Mouse (Mus musculus) E14TG2a.4 (cell line): ENCODE data around the gene Gpr37l1.

Experiments used
- H3K27me3 ChIP-seq: 2 replicates; pipeline ENCODE4 v1.6.1; 2014; ENCODE audit warnings: low read length, control low read depth; ENCODE audit not compliant: insufficient read depth
- H3K36me3 ChIP-seq: 2 replicates; pipeline ENCODE4 v1.6.1; 2014; ENCODE audit warnings: low read length, control low read depth; ENCODE audit not compliant: insufficient read depth
- H3K4me1 ChIP-seq: replicated peaks from 2 replicates; pipeline ENCODE4 v1.6.1; 2014; ENCODE audit warnings: low read depth, low read length, control low read depth
- H3K4me3 ChIP-seq: replicated peaks from 2 replicates; pipeline ENCODE4 v1.5.1; 2014; ENCODE audit warnings: mild to moderate bottlenecking, low read length
- H3K9me3 ChIP-seq: 2 replicates; pipeline ENCODE4 v1.6.1; 2014; ENCODE audit warnings: low read length, control low read depth
- CTCF ChIP-seq: conservative IDR thresholded peaks from 2 replicates; pipeline ENCODE4 v1.5.1; 2014; ENCODE audit warnings: low read length
- NANOG ChIP-seq: IDR thresholded peaks from 2 replicates; pipeline ENCODE4 v1.6.1; 2014; ENCODE audit warnings: borderline replicate concordance, low read length, mixed read lengths
- POU5F1 ChIP-seq: IDR thresholded peaks from 2 replicates; pipeline ENCODE4 v1.6.1; 2014; ENCODE audit warnings: low read length, borderline replicate concordance

Gpr37l1 gene

DNA sequence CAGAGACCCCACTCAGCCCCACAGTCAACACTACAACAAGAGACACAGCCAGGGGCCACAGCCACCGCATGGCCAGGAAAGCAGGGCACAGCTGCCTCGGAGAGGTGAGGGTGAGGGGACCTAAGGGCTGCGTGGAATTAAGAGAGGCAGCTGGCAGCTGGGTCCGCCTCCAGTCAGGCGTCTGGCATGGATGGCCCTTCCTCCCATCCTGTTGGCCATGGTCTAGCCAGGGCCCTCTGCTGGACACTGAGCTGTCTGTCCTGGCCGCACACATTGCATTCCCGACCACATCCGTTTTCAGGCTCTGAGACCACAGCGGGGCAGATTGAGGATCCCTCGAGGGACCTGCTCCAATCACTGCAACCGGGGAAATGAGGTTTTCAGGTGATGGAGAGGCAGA is at the start of gene Gpr37l1:
TSS of gene Gpr37l1 (minus strand) at position 247 of the 400 bp plus-strand sequence.
- peak within 1 kb of the TSS; percentile 63 for H3K4me3 ChIP-seq
- peaks cover 38% of the 10 kb centered on the region for H3K4me1 ChIP-seq
- no peaks in the 10 kb centered on the region for H3K36me3 ChIP-seq
- no peak for TF ChIP-seq NANOG
- no peak for TF ChIP-seq CTCF
- TF ChIP-seq POU5F1 = no peak
- H3K27me3 ChIP-seq = peaks cover 6% of the 10 kb centered on the region
- no peaks in the 10 kb centered on the region for H3K9me3 ChIP-seq

DNA sequence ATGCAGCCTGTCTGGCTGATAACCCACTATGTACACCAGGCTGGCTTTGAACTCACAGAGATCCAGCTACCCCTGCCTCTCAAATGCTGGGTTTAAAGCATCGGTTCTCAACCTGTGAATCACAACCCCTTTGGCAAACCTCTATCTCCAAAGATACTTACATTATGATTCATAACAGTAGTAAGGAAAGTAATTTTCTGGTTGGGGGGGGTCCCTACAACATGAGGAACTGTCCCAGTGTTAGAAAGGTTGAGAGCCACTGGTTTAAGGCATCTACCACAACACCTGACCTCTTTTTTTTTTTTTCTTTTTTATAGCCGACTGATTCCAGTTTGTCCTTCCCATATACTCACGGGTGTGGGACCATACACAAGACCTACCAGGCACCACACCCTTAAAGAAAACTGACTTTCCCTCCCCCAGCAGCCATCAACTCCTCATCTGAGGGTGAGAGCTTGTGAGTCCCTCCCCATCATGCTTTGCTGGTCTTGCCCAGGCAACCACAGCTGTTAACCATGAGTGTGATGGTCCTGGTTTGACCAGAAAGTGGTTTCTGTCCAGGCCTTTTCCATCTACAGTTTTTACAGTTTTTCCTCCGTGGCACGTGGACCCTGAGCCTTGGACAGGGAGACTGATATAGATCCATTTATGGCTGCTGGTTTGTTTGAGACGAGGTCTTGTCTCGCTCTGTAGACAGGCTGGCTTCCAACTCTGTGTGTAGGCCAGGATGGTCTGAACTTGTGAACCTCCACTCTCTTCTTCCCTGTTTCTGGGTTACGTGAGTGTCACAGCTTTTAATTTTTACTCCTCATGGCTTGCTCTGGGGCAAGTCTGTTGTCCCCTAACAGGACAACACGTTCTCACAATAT is 46.5 kb upstream of the Gpr37l1 start:
- TF ChIP-seq NANOG (no peak), POU5F1 (no peak), CTCF (no peak)
- H3K9me3 ChIP-seq = no peaks in the 10 kb centered on the region
- H3K4me3 ChIP-seq = no peak overlapping the region

DNA sequence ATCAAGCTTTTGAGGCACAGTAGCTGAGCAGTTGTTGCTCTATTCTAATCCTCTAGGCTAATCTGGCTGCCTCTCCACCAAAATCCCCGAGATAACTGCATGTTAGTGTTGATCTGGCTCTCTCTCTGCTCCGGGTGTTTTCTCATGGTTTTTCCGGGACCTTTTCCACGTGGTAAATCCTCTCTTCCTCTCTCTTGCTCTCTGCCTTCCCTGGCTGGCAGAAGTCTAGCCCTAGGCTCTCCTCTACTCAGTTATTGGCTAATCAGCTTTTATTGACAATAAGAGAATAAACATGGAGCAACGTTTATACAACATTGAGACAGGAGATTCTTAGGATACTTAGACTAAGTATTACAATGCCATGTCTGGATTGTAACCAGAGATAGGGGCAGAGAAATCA is 42.9 kb upstream of the Gpr37l1 start:
- TF ChIP-seq CTCF = no peak
- TF ChIP-seq NANOG = no peak
- Histone ChIP-seq H3K9me3 (no peaks in the 10 kb centered on the region), H3K4me1 (peaks cover 58% of the 10 kb centered on the region), H3K27me3 (no peaks in the 10 kb centered on the region), H3K36me3 (no peaks in the 10 kb centered on the region), H3K4me3 (no peak overlapping the region)

More for the DNA sequence above, 46.5 kb upstream of the Gpr37l1 start:
- Histone ChIP-seq H3K4me1 (peaks cover 63% of the 10 kb centered on the region), H3K36me3 (no peaks in the 10 kb centered on the region), H3K27me3 (no peaks in the 10 kb centered on the region)

DNA sequence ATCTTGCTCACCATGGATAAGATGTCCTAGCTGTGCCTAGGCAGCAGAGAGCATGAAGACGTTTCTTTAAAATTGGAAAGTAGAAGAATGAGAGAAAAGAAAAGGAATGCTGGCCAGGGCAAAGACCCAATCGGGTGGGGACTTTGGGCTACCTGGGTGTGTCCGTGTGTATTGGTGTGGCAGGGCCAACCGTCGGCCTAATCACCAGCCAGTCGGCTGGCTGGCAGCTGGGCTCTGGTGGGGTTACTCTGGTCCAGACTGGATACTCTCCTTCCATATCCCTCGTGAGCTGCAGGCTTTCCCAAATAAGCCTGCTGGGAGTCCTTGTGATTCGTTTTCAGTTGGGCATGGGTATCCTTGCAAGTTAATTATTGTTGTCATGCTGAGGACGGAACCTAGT is 41.2 kb upstream of the Gpr37l1 start:
- Histone ChIP-seq H3K27me3 (no peaks in the 10 kb centered on the region), H3K4me1 (peaks cover 59% of the 10 kb centered on the region), H3K36me3 (no peaks in the 10 kb centered on the region), H3K9me3 (no peaks in the 10 kb centered on the region), H3K4me3 (no peak overlapping the region)
- TF ChIP-seq POU5F1 (no peak), NANOG (no peak), CTCF (no peak)

DNA sequence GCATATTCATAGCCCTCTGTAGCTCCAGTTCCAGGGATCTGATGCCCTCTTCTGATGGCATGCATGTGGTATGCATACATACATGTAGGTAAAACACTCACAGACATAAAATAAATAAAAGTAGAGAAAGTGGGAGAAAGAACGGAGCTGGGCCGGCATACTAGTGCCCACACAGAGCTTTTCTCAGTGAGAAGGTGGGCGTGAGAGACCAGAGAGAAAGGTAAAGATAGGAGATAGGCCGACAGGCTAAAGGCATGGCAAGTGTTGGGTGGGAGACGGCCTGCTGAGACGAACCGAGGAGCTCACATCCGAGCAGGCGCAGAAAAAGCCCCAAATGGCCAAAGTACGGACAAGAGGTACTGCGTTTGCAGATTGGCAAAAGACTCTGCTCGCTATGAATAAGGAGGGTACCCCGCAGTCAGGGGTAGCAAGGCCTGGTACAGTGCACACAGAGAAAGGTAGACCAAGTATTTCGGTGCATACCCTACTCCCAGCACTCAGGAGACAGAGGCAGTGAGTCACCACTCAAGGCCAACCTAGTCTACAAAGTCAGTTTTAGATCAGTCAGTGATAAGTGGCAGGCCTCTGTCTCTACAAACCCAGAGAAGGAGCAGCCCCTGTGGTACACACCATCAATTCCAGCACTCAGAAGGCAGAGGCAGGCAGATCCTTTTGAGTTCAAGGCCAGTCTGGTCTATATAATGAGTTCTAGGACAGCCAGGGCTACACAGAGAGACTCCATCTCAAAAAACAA is 39.3 kb upstream of the Gpr37l1 start:
- Histone ChIP-seq H3K36me3 (no peaks in the 10 kb centered on the region), H3K27me3 (no peaks in the 10 kb centered on the region)
- TF ChIP-seq POU5F1 (no peak), CTCF (no peak), NANOG (no peak)

DNA sequence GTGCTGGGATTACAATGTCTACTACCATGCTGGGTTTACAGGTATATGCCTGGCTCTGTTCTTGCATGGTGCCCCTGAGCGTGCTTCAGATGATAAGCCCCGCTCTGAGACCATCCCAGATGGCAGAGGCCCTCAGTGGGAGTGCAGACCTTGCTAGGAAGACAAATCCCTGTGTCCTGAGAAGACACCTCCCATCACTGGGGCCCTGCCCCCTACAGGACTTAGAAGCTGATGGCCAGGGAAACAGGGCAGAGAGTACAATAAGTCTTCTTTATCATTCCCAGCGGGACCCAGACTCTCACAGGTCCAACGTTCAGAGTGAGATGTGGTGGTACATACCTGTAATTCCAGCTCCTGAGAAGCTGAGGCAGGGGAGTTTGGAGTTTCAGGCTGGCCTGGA is 37.8 kb upstream of the Gpr37l1 start:
- TF ChIP-seq NANOG (no peak), POU5F1 (no peak), CTCF (no peak)
- Histone ChIP-seq H3K27me3 (0 out of 2 replicates have a peak, but pooled peaks cover 2% of the 10 kb centered on the region), H3K4me1 (peaks cover 82% of the 10 kb centered on the region), H3K9me3 (no peaks in the 10 kb centered on the region), H3K36me3 (no peaks in the 10 kb centered on the region), H3K4me3 (peak overlapping the region; percentile 32; the same call in 1 of the 2 replicates)

More for the DNA sequence above, 39.3 kb upstream of the Gpr37l1 start:
- no peak overlapping the region for H3K4me3 ChIP-seq
- peaks cover 73% of the 10 kb centered on the region for H3K4me1 ChIP-seq
- no peaks in the 10 kb centered on the region for H3K9me3 ChIP-seq

DNA sequence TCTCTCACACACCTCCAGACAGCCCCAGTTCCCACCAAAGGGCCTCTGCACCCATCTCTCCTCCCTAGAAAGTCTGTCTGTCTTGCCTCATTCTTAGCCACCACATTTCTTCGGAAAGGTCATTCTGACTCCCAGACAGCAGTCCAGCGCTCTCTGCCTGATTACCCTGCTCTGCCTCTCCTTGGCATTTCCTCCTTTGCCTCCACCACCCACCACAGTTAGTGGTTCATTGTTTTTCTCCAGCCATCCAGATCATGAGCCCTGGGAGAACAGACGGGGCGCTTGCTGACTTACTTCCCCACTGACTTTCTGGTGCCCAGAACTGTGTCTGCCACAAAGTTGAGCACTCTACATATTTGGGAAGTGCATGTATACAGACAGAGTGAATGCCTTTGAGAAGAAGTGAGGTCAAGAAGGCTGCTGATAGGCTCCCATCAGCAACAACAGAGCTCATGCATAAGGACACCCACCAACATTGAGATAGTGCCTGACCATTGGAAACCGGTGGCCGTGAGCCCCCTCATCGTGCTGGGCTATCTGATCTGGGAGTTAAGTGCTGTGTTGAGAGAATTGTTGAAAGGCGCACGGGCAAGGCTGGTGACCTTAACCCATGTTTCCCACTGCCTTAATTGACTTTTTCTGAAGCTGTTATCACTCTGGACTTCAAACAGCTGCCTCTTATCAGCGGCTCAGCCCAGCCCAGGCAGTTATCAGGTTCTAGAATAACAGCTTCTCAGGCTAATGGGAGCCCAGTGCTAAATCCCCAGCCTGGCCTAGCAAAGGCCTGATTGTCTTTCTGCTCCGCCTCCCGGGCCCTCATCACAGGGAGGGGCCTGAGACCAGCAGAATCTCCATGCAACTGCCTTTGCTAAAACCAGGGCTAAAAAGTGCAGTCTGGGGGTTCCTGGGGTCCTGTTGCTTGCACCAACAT is 37.0 kb upstream of the Gpr37l1 start:
- Histone ChIP-seq H3K36me3 (no peaks in the 10 kb centered on the region), H3K9me3 (no peaks in the 10 kb centered on the region), H3K4me3 (peak overlapping the region; percentile 32; the same call in 1 of the 2 replicates), H3K27me3 (0 out of 2 replicates have a peak, but pooled peaks cover 2% of the 10 kb centered on the region), H3K4me1 (peaks cover 84% of the 10 kb centered on the region)
- TF ChIP-seq CTCF (no peak), NANOG (no peak), POU5F1 (no peak)

DNA sequence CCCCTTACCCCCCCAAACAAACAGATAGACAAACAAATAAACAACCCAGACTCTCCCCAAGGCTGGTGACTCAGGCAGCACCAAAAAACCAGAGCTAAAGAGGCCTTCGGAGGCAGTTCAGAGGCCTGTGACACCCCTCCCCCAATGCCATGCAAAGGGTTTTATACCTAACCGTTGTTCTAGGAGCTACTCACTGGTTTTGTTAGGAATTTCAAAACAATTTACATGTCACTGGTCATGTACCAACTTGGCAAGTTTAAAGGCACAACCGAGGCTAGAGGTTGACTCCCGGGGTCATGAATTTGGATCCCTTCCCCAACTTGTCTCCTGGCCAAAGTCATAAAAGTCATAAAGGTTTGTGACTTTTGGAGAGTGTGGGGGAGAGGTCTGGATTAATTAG is 32.9 kb upstream of the Gpr37l1 start:
- Histone ChIP-seq H3K4me3 (no peak overlapping the region), H3K9me3 (no peaks in the 10 kb centered on the region), H3K27me3 (0 out of 2 replicates have a peak, but pooled peaks cover 2% of the 10 kb centered on the region), H3K4me1 (peaks cover 92% of the 10 kb centered on the region), H3K36me3 (no peaks in the 10 kb centered on the region)
- TF ChIP-seq NANOG = no peak
- no peak for TF ChIP-seq POU5F1
- TF ChIP-seq CTCF = no peak
